Mouse (Mus musculus) bone marrow macrophage, adult 2 months (primary cell): ENCODE results near the gene Ptprd. TPM values are rescaled to one million over a fixed set of nuclear protein-coding genes. Genes with fewer than 3 reads are reported as not detected.

Experiments used
- H3K27ac ChIP-seq: 2 replicates; pipeline ENCODE4 v1.5.1; 2012; ENCODE audit warnings: low read depth, low read length; ENCODE audit not compliant: insufficient read depth
- H3K4me1 ChIP-seq: 2 replicates; pipeline ENCODE4 v1.6.1; 2012; ENCODE audit warnings: low read length; ENCODE audit not compliant: control insufficient read depth, insufficient read depth
- H3K4me3 ChIP-seq: 2 replicates; pipeline ENCODE4 v1.5.1; 2012; ENCODE audit warnings: mild to moderate bottlenecking, low read length, moderate library complexity; ENCODE audit not compliant: insufficient read depth
- CTCF ChIP-seq: IDR thresholded peaks from 2 replicates; pipeline ENCODE4 v1.5.1; 2012; ENCODE audit warnings: low read depth, mild to moderate bottlenecking, low read length, moderate library complexity
- POLR2A ChIP-seq: IDR thresholded peaks from 2 replicates; pipeline ENCODE4 v1.6.1; 2012; ENCODE audit warnings: mild to moderate bottlenecking, low read depth, low read length, borderline replicate concordance
- polyA plus RNA-seq: library from polyadenylated mRNA; stranded (reverse); fragments of >200 nt; gene quantifications from 2 replicates; pipeline ENCODE4 v1.2.4, GENCODE M21; 2012; ENCODE audit not compliant: missing spikeins, insufficient read depth, insufficient read length

The Ptprd gene
- 0.39 and 1.4 TPM in 2 replicates for polyA plus RNA-seq

DNA sequence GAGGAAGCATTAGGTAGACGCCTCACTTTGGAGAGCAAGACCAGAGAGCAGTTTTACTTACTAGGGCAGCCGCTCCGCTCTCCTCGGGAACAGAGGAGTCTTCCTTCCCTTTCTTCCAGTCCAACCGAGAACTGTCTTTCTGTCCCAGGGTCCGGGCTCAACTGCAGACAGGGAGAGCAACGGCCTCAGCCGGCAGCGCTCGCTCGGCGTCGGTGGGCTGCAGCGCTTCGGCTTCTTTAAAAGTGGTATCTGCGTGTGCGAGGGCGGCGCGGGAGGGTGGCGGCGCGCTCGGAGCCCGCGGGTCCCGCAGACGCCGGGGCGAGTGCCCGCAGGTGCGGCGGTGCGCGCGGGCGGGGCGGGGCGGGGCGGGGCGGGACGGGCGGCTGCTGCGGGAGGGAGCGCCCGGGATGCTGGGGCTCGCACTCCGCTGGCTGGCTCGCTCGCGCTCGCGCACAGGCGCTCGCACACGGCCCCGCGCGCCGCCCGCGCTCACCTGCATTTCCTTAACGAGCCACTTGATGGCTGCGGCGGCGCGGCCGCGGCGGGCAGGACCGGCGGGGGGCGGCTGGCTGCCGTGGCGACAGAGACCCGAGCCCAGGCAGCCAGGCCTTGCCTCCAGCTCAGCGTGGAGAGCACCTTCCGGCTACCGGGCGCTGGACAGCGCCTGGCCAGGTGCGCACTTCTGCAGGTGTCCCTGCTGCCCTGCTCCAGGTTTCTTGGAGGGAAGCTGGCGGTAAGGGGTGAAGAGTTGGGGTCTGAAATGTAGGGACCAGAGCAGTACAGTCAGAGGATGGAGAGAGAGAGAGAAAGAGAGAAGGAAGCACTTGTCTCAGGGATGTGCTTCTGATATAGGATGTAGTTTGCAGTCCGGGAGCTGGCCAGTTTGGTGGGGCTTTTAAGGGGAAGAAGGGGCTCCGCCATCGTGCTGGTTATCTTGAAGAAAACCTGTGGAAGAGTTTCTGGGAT, at the start of gene Ptprd:
TSS of gene Ptprd (minus strand) at position 433 of the 966 bp plus-strand sequence.
- H3K4me3 ChIP-seq: no peak within 1 kb of the TSS
- TF ChIP-seq CTCF: no peak
- no peak for TF ChIP-seq POLR2A
- H3K27ac ChIP-seq: no peak within 1 kb of the TSS
- no peaks in the 10 kb centered on the region for H3K4me1 ChIP-seq

DNA sequence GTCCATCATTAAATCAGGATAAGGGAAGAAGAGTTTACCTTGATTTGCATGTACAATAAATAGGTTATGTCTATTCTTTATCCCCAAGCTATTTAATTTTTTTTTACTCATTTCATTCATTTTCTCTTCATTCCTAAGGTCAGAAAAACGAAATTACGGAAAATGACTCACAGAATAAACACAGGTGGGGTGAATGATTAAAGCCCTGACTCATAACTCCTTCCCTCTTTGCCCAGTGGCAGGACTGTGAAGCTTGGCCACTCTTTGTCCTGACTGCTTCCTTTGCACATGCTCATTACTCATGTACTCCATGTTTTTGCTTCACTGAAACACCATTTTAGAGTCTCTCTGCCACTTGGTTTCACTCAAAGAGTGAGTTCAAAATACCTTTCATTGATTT, 24.1 kb upstream of the Ptprd start:
- Histone ChIP-seq H3K4me1 (no peaks in the 10 kb centered on the region), H3K4me3 (no peak overlapping the region), H3K27ac (no peak overlapping the region)
- no peak for TF ChIP-seq CTCF

- TF ChIP-seq CTCF (no peak), POLR2A (no peak)
- Histone ChIP-seq H3K27ac (no peak overlapping the region), H3K4me1 (no peaks in the 10 kb centered on the region), H3K4me3 (no peak overlapping the region)
Observed at GRCm38 (mm10) chr4:78235316-78235715, 23.6 kb upstream of the Ptprd start.

- Histone ChIP-seq H3K4me3 (no peak overlapping the region), H3K27ac (no peak overlapping the region), H3K4me1 (no peaks in the 10 kb centered on the region)
- TF ChIP-seq CTCF: no peak
- TF ChIP-seq POLR2A: no peak
Observed at GRCm38 (mm10) chr4:78234681-78235080, 22.9 kb upstream of the Ptprd start.

DNA sequence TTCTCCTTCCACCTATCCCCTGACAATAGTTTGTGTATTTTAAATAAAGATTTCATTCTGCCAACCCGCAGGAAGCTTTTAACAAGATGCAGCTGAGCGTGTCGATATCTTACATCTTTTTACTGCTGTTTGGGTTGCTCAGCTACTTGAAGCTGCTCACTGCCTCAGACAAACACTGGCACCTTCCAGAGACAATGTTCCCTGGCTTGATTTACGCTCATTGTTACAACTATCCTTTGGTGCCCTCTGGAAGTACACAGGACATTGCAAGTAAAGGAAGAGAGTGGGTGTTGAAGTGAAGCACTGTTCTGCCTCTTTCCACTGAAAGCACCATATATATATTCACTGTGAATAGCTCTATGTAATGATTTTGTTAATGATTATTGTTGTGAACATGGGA, 2.2 kb upstream of the Ptprd start:
- no peak overlapping the region for H3K27ac ChIP-seq
- no peaks in the 10 kb centered on the region for H3K4me1 ChIP-seq
- H3K4me3 ChIP-seq: no peak overlapping the region
- TF ChIP-seq POLR2A (no peak), CTCF (no peak)

GRCm38 (mm10) chr4:78212941-78213340, 1.2 kb upstream of the Ptprd start:
- TF ChIP-seq CTCF (no peak), POLR2A (no peak)

GRCm38 (mm10) chr4:78210878-78211528, 758 bp downstream of the Ptprd start:
- H3K27ac ChIP-seq: no peak overlapping the region
- no peak overlapping the region for H3K4me3 ChIP-seq
- H3K4me1 ChIP-seq: no peaks in the 10 kb centered on the region
- TF ChIP-seq CTCF (no peak), POLR2A (no peak)

More at GRCm38 (mm10) chr4:78212941-78213340, 1.2 kb upstream of the Ptprd start:
- Histone ChIP-seq H3K4me1 (no peaks in the 10 kb centered on the region), H3K4me3 (no peak overlapping the region), H3K27ac (no peak overlapping the region)

GRCm38 (mm10) chr4:78205018-78205417, 6.7 kb downstream of the Ptprd start:
- Histone ChIP-seq H3K4me3 (no peak overlapping the region), H3K4me1 (no peaks in the 10 kb centered on the region), H3K27ac (no peak overlapping the region)
- no peak for TF ChIP-seq CTCF
- no peak for TF ChIP-seq POLR2A

DNA sequence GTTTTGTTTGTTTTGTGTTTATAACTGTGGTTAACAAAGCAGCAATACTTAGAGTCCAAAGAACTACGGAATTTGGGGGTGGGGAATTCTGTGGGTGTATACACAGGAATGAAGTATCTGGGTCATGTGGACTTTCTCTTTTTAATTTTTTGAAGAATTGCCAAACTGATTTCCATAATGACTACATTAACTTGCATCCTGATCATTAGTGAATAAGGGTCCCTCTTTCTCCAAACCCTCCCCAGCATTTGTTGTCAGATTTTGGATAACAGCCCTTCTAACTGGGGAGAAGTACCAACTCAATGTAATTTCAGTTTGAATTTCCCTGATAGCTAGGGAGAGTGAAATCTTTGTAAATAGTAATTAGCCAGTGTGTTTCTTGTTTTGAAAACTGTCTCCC, 43.3 kb downstream of the Ptprd start:
- H3K27ac ChIP-seq: no peak overlapping the region
- TF ChIP-seq POLR2A (no peak), CTCF (no peak)
- H3K4me3 ChIP-seq: no peak overlapping the region
- no peaks in the 10 kb centered on the region for H3K4me1 ChIP-seq

- Histone ChIP-seq H3K4me1 (no peaks in the 10 kb centered on the region), H3K27ac (no peak overlapping the region), H3K4me3 (no peak overlapping the region)
- TF ChIP-seq POLR2A: no peak
- TF ChIP-seq CTCF: no peak
Observed at GRCm38 (mm10) chr4:78160451-78160850, 51.3 kb downstream of the Ptprd start.
